Mouse (Mus musculus): ENCODE results near the gene Zfp618.

Zfp618 gene

DNA sequence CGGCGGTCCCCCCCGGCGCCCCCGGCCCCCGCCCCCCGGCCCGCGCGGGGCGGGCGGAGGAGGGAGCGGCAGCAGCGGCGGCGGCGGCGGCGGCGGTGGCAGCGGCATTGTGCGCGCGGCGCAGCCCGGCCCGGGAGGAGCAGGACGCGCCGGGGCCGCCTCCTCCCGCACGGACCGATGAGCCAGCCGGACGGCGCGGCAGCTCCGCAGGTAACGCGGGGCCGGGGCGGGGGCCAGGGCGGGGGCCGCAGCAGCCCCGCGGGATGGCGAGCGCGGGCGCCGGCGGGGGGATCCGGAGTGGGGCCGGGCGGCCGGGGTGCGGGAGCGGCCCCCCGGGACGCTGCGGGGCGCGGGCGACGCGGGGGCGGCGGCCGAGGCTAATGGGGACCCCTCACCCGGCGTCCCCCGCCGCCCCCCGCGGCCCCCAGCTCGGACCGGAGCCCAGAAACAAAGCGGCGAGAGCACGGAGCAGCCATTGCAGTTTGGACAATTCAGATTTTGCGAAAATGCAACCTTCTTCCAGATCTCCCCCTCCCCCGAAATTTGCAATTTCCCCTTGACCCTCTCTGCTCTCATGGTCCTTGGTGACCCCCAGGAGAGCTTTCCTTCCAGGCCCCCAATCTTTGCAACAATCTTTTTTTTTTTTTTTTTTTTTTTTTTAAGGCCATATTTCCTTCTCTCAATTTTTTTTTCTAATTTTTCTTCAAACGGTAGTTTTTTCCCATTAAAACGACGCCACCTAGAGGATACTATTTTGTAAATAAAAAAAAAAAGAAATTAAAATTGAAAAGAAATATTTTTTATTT is at the start of gene Zfp618:
Gene Zfp618 (plus strand): TSS at position 77 of the 806 bp plus-strand sequence.
- DNase-seq, result peak; percentile 8

DNA sequence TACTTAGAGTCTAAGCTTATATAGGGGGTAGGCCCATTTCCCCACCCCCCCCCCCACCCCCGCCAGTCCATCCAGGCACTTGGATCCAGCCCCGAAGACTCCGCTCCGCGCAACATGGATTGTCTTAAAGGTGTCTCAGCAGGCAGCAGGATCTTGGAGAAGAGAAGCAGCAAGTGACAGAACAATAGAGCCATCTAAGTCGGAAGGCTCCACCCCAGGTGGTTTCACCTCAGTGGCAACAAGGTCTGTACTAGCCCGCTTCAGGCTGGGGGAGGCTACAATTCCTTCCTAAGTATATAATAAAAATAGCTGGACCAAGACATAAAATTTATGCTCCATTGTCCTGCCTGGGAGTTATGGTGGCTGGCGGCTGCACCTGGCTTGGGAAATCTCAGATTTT is 48.3 kb upstream of the Zfp618 start:
- no peak for DNase-seq

- no peak for DNase-seq
Observed at GRCm38 (mm10) chr4:62933798-62934197, 31.6 kb upstream of the Zfp618 start.

DNA sequence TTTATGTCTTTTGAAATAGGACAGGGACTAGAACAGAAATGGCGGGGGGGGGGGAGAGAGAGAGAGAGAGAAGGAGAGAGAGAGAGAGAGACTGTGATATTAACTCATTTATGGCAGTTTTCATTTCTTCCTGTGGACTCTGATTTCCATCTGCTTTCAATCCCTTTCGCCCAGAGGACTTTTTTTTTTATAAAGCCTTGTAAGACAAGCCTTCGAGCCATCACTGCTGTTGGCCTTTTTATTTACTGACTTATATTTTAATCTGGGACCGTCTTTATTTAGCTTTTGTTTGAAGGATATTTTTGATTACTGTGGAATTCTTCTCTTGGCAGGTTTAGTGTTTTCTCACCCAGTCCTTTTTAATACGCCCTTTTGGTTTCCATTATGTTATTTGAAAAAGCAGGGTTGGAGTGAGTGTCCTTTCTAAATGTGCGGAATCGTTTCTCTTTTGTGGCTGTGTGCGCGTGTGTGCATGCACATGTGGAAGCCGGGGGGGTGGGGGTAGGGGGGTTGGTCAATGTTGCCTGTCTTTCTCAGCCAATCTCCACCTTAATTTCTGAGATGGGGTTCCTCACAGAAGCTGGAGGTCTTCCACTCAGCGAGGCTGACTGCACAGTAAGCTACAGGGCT is 29.7 kb upstream of the Zfp618 start:
- no peak for DNase-seq

GRCm38 (mm10) chr4:62941961-62942892 is 23.1 kb upstream of the Zfp618 start:
- DNase-seq, result no peak

- DNase-seq, result no peak
Observed at GRCm38 (mm10) chr4:62944326-62944879, 21.0 kb upstream of the Zfp618 start.

- DNase-seq, result no peak
Observed at GRCm38 (mm10) chr4:62963806-62964205, 1.6 kb upstream of the Zfp618 start.

DNA sequence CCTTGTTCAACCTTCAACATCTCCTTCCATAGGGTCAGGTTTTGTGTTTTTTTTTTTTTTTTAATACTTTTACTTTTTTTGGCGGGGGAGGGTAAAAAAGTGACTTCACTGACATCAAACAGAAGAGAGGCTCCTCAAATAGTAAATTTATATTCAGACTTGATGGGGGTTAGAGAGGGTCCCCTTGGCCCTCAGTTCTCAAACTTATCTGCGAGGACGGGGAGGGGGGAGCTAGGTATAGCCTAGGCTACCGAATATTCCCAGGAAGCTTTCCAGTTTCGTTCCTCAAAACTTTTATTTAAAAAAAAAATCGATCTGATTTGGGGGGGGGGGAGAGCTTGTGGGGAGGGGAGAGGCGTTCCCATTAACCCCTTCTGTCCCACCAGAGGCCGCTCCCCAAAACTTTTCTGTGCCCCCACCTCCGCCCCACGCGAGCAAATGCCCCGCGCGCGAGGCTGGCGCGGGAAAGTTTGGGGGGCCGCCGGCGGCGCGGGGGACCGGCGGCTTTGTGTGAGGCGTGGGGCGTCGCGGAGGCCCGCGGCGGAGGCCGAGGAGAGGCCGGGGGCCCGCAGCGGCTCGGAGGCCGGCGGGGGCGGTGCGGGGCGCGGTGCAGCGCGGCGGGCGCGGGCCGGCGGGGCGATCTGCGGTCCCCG is 403 bp upstream of the Zfp618 start:
- DNase-seq, result no peak

- DNase-seq, result no peak
Observed at GRCm38 (mm10) chr4:62969526-62969925, 4.2 kb downstream of the Zfp618 start.

DNA sequence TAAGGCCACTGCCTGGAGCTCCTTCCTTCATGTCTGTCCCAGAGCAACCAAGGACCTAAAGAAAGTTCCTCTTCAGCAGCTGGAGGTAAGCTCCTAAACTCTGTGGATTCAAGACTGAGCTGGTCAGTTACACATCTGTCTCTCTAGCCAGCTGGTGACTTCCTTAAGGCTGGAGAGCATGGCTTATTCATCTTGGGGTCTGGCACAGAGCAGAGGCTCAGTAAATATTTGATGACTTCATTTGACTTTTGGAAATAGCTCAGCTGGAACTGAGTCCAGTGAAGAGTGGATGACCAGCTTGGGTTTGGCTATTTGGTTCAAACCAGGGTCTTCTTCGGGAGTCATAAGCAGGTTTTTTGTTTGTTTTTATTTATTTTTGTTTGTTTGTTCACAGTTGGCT is 6.6 kb downstream of the Zfp618 start:
- DNase-seq, result no peak

GRCm38 (mm10) chr4:62973086-62973485 is 7.7 kb downstream of the Zfp618 start:
- DNase-seq, result no peak

DNA sequence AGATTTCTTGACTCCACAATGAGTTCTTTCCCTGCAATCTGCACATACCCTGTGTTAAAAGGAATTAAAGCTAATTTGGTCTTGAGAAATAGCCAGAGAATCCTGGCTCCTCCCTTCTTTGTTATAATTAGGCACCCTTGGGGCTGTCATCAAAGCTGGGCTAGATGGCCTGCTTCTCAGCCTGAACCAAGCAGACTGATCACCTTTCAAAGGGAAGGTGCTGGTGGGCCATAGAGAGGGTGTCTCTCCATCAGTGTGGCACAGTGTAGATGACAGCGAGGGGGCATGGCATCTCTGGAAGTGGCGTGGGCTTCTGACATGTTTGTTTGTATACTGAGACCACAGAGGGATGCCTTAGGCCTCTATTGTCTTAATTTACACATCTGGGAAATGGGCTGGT is 9.5 kb downstream of the Zfp618 start:
- no peak for DNase-seq

DNA sequence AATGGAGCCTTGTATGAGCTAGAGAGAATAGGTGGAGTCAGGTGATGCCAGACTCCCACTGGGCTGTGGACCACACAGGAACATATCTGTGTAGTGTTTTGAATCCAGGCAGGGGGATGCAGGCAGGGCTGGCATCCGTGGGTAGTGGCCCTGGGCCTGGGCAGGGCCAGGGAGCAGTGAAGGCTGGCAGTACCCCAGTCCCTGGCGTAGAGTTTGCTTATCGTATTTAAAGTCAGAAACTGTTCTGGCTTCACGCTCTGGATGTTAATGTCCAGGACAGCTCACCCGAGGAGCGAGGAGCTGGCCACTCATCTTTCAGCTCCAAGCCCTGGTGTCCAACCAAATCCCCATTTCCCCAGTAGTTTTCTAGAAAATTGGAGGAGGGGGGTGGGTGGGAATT is 10.2 kb downstream of the Zfp618 start:
- no peak for DNase-seq

DNA sequence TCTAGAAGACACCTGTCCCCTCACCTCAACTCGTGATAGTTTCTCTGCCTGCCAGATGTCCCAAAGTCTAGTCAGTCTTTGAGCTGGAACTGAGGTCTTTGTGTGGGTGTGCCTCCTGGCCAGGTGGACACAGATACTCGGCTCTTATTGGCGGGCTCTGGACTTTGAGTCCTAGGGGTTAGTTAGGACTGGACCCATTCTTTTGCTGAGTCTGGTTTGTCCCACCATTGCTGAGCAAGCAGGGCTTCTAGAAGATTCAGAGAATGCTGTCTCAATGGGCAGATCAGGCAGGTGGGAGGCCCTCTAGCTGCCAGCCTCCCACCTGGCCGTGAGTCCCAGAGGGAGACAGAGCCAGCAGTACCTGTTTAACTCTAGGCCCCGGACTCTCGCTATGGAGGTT is 12.1 kb downstream of the Zfp618 start:
- DNase-seq, result no peak

- no peak for DNase-seq
Observed at GRCm38 (mm10) chr4:62978501-62978911, 13.1 kb downstream of the Zfp618 start.

GRCm38 (mm10) chr4:62981572-62981971 is 16.2 kb downstream of the Zfp618 start:
- DNase-seq, result no peak

DNA sequence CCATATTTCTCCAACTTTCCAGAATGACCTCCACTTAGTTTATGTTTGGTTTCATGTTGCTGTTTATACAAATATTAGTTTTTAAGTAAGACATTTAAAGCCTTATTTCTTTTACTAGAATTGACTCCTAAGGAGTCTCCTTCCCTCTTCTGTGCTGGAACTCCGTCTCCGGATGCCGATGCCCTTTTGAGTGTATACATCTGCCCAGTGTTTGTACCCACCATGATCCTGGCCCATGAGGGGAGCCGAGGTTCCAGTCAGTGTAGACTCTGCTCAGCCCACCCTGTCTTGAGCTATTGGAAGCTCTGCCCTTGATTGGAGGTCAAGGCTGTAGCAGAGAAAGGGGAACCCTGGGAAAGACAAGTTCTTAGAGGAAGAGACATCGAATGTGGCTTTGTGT is 18.2 kb downstream of the Zfp618 start:
- no peak for DNase-seq

DNA sequence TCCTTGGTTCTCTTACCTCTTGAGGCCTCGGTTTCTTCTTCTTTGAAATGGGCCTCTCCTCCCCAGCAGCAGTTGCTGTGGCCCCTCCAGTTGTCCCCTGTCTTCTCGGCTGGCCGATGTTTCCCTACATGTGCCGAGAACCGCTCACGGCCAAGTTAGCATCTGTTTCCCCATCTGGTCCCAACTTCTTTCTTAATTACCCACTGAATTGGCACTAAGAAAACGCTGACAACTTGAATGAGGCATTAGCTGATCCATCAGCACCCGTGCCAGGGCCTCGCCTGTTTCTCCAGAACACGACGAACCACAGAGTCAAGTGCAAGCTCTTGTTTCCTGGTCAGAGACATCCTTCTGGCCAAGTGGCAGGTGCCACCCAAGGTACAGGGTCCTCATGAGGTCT is 26.0 kb downstream of the Zfp618 start:
- DNase-seq, result no peak

DNA sequence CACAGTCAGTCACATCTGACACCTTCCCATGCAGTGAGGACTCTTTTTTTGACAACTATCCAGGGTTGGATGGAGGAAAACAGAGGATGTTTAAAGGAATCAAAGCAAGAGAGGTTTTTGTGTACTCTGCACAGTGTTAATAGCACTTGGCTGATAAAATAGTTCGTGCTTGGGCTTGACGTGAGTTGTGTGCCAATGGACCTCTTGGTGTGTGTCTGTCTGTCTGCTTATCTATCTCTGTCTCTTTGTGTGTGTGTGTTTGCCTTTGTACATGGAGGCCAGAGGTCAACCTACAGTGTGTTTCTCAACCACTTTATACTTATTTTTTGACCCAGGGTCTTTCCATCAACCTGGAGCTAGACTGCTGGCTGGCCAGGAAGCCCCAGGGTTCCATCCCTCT is 27.8 kb downstream of the Zfp618 start:
- no peak for DNase-seq

DNA sequence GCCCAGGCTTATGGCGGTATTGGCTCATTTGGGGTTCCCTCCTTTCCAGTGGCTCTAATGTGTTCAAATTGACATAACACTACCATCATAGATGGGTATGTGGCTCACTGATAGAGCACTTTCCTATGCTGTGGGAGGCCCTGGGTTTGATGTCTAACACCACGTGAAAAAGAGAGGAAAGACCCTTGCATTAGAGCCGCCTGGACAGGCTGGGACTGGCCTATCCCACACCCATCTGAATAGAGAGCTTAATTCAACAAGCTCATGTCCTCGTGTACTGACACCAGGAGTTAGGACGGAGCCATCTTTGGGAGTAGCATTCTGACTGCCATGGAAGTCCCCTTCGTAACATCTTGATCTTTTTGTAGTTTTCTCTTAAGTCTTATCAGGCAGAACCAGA is 32.2 kb downstream of the Zfp618 start:
- no peak for DNase-seq

- no peak for DNase-seq
Observed at GRCm38 (mm10) chr4:62998431-62998835, 33.1 kb downstream of the Zfp618 start.

- no peak for DNase-seq
Observed at GRCm38 (mm10) chr4:62998908-62999307, 33.5 kb downstream of the Zfp618 start.

DNA sequence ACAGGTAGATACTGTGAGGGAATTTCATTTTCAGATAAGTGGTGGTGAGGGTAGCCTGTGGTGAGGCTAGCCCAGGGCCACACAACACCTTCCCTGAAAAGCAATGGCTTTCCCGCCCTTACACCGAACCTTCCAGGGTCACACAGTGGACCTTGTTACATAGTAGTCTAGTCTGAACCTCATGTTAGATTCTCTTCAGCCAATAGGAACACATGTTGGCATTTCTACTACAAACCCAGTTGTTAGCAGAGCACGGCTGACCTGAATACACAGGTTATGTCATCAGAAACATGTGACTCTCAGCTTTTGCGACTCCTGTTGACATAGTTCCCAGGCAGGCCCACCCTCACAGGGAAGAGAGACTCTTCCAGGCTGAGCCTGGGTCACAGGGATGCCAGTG is 33.9 kb downstream of the Zfp618 start:
- DNase-seq, result no peak

Data from cerebellum, adult 11-12 months (tissue).